Mouse (Mus musculus): Measurements from ENCODE around the gene Ttc30a1. TPM values are rescaled to one million over a fixed set of nuclear protein-coding genes. Genes with fewer than 3 reads are reported as not detected.

The Ttc30a1 gene
- polyA plus RNA-seq, 1 experiment from 2014 or later: 7.3 TPM

Other genes with a start within 250 kb of the Ttc30a1 start
- 32.8 and 32.9 TPM in 2 replicates for gene Agps, start 149.8 kb downstream of the Ttc30a1 start, polyA plus RNA-seq (2015; fragmentation: Nextera tagmentation; extraction: Ambion mirVana)
- 16.7 and 20.9 TPM in 2 replicates for gene Ttc30b, start 43.4 kb downstream of the Ttc30a1 start, polyA plus RNA-seq (2015; fragmentation: Nextera tagmentation; extraction: Ambion mirVana)
- 1.0 and 1.1 TPM in 2 replicates for gene Ttc30a2, start 3.8 kb downstream of the Ttc30a1 start, polyA plus RNA-seq (2015; fragmentation: Nextera tagmentation; extraction: Ambion mirVana)